Mouse (Mus musculus) ES-E14 (cell line): Measurements from ENCODE around the gene Sf3a2.

Source experiments
- CHD2 ChIP-seq: IDR thresholded peaks from 2 replicates; pipeline ENCODE4 v1.6.1; 2014; ENCODE audit warnings: mild to moderate bottlenecking, low read depth, low read length, inconsistent platforms
- ZNF384 ChIP-seq: IDR thresholded peaks from 2 replicates; pipeline ENCODE4 v1.6.1; 2012; ENCODE audit warnings: low read depth, low read length, inconsistent platforms

DNA sequence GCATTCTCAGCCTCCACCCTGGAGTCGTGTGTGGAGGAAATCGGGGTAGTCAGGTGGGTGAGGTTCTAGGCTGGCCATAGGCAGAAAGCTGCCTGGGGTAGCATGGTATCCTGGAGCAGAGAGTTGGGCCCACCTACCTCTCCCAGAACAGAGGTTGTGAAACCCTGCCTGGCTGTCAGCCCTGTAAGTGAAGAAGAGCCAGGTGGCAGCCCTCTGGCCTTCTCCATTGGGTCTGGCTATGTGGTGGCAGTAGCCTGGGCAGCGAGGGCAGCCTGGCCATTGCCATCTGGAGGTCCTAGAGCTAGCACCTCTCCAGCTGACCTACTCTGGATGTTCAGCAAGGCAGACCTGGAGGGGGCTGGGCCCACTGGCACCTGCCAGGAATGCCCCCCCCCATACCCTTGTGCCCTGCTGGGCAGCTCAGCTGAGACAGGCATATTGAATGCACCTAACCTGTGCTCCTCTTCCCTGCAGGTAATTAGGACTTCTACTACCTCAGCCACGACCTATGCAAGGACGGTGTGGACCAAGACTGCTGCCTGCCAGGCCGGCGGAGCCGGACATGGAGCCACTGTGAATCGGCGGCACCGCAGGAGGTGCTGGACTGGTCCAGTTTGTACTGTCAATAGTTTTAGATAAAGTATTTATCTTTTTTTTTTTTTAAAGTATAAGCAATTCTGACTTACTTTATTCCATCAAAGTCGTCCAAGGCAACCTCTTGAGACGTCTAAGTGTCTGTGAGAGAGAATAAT is 4.8 kb upstream of the Sf3a2 start:
- TF ChIP-seq CHD2 (no peak), ZNF384 (no peak)
